Mouse (Mus musculus) C2C12 (cell line): ENCODE data around the gene Cfap43.

ENCODE experiments used
- CTCF ChIP-seq: IDR thresholded peaks from one replicate; pipeline ENCODE4 v1.5.1; 2011; ENCODE audit not compliant: control insufficient read depth, insufficient read depth, insufficient read length
- MAX ChIP-seq: IDR thresholded peaks from one replicate; pipeline ENCODE4 v1.6.1; 2011; ENCODE audit warnings: mild to moderate bottlenecking, control low read depth
- MYOD1 ChIP-seq: IDR thresholded peaks from one replicate; pipeline ENCODE4 v1.6.1; 2011; ENCODE audit warnings: low read depth; ENCODE audit not compliant: control insufficient read depth, insufficient read length
- MYOG ChIP-seq: IDR thresholded peaks from one replicate; pipeline ENCODE4 v1.6.1; 2011; ENCODE audit not compliant: control insufficient read depth, insufficient read length; ENCODE audit errors: extremely low read depth
- USF1 ChIP-seq: IDR thresholded peaks from one replicate; pipeline ENCODE4 v1.6.1; 2011; ENCODE audit warnings: low read depth, mild to moderate bottlenecking, control low read depth, moderate library complexity

DNA sequence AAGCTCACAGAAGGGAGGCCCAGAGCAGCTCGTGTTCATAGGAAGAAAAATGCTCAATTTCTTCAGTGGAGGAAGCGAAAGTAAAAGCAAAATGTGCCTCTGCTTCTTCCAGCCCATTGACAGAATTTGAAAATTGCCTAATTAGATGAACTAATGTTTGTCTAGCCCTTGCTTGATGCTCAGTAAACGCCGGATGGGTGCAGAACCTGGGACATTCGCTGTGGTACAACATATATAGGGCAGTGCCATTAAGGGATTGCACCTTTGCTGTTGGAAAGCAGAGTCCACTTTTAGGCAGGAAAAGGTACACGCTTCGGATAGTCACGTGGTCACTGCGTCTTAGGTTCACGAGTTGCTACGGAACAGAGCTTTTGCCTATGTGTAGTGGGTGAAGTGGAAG is 17.4 kb upstream of the Cfap43 start:
- TF ChIP-seq CTCF (no peak), USF1 (no peak), MYOD1 (no peak), MYOG (no peak), MAX (no peak)
